Mouse (Mus musculus) heart, postnatal 36 days (tissue): ENCODE results near the gene Rad51b. TPM values are rescaled to one million over a fixed set of nuclear protein-coding genes. Genes with fewer than 3 reads are reported as not detected.
A peak's percentile ranks its signal among the peaks of the same experiment; 100 is the strongest.

Experiments used
- DNase-seq, 2 experiments: peaks; one replicate each; pipeline ENCODE4 v3.0.0; 2021 to 2022
- intact Hi-C: fragments of 180-260 bp; cut with DNase I; formaldehyde crosslinking; loops from one replicate; pipeline ENCODE4 v1.15.1; 2025
- total RNA-seq, 2 experiments: library from RNA; stranded (reverse); gene quantifications; 2 replicates each; pipeline ENCODE4 v1.2.3; 2021

Gene Rad51b
- total RNA-seq, 2 experiments from 2014 or later = 0.53 to 0.60 TPM

DNA sequence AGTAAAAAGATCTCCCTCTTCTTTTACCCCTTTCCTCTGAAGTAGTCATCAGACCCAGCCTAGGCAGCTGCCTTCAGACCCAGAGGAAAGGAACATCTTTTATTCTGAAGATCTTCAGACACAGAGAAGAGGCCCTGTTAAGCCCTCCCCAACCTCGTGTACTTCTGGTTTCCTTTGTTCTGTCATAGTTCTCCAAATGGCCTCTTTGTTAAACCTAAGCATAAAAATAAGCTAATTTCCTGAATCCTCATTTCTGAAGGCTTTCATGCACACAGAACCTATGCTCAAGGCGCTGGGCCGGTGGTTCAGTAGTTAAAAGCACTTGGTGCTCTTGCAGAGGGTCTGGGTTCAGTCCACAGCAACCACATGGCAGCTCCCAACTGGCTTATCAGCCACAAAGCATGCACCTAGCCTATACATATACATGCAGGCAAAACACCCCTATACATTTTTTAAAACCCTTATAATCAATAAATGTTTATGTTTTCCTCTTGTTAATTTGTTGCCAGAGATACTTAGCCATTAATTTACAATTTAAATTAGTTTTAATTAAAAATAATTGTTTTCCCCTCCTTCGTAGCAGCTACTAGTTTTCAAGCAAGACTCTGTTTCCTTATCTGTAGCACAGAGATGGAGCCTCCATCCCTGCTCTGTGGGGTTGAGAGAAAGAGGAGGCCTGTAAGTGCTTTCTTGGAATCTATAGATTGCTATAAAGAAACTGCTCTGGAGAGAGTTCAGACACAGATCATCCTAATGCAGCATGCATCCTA lies 330.5 kb downstream of the Rad51b start:
- no peak for DNase-seq
- intact Hi-C loops = no loop called here

DNA sequence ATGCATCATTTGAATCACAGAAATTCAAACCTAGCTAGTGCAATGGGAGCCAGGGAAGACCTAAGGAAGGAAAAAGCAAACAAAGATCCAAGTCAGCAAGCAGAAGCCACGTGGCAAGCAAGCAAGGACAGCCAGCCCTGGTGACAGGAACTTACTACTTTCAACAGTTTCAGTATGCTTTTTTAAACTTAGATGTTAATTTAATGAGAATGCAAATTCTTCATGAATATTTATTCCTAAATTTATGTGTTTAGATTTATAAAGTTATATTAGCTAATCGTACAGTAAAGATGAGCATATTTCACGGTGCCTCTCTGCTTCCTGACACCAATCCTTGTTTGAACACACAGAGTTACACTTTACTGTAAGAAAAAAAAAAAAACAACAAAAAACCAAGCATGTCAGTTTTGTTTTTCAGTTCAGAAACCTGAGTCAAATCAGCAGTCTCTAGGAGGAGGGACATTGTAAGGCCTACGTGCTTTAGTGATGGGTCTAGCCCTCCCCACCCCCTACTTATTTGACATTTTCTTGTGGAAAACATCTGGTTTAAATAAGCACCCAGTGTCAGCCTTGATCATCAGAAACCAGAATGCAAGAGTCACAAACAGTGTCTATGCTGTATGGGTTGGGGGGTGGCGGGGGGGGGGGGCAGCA lies 331.2 kb downstream of the Rad51b start:
- intact Hi-C loops = no loop called here

DNA sequence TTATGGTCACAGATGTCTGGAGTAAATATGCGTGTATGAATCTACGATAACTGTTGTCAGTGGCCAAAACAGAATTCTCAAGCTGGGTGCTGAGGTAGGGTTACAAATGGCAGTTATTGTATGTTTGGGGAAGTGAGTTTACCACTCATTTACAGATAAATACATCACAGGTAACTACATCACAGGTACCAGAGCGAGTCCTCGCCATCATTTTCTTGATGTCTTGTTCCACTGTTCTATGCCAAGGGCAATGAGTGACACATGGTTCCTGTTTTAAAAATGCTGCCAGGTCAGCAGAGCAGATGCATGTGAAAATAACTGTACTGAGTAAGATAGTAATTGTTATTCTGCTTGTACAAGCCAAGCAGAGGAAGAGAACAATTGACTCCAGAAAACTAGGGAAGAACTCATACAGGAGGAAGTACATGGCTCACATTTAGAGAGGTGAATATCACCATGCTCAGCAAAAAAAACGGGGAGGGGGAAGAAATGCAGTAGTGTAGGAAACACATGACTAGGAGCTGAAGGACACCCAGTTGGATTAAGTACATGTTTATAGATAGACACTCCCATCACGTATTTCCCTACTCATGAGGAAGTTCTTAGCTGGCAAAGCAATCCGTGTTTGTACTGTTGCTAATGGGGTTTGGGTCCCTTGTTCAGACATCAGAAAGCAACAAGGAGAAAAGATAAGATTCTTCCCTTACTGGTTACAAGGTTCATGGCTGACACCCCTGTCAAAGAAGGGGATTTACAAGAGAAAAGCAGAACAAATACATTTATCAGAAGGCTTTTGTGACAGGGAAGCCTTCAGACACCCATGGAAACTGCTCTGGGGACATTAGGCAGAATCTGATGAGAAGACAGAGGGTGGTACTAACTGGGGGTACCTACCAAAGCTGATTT lies 333.1 kb downstream of the Rad51b start:
- intact Hi-C loops = no loop called here
- DNase-seq = no peak

More for the DNA sequence above, 331.2 kb downstream of the Rad51b start:
- no peak for DNase-seq

DNA sequence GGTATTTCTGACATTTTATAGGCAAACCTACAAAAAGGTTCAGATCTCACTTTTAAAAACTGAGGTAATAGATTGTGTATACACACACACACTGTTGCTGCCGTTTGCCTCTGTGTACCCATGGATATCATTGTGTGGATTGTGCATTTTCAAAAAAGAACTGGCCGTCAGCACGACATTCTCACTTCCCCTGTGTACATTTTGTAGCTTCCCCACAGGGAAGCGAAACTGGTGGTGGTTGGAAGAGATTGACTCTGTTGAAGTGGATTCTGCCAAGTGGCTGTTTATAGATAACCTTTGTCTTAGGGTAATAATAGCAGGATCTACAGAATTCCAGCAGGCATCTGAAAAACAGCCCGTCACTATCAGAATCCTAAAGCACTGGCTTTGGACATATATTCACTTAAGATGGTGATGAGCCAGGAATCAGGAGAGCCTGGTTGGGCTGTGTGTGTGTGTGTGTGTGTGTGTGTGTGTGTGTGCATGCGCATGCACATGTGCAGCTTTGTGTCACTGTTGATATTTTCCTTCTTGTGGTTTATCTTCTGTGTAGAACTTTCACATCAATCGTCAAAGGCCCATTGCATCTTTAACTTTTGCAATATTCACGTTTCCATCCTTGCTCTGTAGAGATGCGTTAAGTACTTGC lies 336.5 kb downstream of the Rad51b start:
- no peak for DNase-seq
- intact Hi-C loops = no loop called here

DNA sequence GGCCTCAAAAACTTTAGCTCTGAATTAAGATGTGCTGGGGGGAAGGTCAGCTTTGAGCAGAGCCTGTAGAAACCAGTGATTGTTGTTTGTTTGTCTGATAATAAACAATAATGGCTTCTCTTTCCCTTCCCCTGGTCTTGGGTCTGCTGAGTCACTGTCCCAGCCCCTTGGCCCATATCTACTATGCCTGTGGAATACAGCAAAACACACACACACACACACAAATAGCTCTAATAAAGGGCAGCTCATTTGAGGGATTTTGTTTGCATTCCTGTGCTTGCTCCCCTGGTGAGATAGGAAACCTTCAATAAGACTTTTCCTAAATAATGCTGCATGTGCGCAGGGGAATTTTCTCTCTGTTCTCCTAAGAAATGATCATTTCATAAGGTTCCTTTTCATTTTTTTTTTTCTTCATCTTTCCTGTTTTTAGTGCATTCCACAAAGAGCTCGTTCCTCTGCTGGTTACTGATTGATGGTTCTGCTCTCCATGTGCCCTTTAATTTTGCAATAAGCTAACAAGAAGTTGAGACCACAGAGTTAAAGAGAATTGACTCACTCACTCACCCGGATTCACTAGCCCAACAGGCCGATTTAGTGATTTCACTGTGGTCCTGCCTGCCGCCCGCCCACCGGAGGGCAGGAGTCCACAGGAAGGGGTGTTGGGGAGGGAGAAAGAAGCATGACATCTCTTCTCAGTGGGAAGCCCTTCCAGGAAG lies 344.6 kb downstream of the Rad51b start:
- peak; percentile 30 to 34 for DNase-seq
- intact Hi-C loops = no loop called here

DNA sequence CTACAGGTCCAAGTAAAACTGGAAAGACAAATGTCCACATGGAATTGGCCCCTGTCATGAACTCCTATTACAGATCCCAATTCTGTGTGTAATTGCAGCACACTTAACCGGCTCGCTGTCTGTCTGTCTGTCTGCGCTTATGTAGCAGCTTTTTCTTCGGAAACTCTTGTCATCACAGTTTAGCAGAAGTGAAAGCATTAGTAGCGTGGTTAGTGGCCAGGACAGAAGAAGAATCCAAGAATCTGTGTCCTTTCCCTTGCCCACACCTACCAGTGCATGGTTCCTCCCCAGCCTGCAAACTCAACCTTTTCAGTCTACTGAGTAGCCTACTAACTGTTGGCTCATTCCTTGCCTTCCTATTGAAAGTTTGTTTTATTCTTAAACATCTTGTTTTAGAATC lies 345.6 kb downstream of the Rad51b start:
- no peak for DNase-seq
- intact Hi-C loops = no loop called here

DNA sequence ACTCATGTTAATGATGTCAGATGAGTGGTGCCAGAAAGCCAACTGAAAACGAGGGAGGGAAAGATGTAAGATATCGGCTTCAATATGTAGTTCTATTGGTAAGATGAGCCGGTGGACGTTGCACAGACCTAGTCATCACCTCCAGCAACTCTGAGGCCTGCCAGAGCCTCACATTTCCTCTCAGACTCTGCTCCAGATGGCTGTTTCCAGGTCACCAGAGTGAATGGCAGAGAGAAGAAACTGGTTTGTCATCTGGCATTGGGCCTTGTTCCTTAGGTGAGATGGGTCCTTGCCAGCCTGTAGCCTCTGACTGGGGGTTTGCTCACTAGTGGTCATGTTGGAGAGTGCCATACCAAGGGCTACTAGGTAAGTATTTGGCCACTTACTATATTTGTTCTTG lies 348.6 kb downstream of the Rad51b start:
- intact Hi-C loops = no loop called here
- DNase-seq = no peak

DNA sequence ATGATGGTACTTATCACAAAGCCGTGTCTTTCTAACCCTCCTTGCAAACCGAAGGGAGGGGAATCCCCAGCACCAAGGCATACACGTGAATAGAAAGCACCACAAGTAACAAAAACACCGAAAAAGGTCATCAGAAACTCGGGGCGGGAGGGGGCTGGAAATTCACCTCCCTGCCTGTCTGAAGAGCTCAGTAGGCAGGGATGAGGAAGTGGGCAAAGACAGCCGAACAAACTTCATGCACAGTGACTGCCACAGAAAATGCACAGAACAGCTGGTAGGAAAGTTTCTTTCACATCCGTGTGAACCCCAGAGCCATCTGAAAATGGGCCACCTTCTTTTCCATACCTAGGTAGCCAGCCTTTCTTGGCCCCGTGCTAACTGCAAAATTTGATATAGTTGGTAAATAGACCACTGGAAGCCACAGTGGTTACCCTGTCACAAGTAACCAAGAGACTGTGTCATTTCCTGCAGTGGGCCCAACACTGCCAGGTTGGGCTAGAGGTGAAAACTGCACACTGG lies 349.6 kb downstream of the Rad51b start:
- intact Hi-C loops = no loop called here

DNA sequence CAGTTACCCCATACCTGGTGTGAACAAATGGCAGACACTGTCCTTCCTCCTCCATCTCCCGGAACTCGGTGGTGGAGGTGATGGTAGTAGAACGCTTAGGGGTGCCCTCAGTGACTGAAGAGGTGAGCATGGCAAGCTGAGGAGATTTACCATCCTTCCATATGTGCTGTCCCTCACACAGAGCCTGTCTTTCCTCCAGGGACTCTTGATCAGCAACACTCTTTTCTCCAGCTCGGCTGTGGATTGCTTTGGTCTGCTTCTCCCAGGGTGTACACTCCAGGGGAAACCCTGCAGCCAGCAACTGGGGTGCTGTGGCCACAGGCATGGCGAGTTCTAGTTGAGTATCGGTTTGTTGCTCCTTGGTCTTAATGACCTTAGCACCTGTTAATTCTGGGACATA lies 350.3 kb downstream of the Rad51b start:
- intact Hi-C loops = no loop called here
- DNase-seq = no peak

More for the DNA sequence above, 349.6 kb downstream of the Rad51b start:
- DNase-seq = peak; percentile 9 to 21

DNA sequence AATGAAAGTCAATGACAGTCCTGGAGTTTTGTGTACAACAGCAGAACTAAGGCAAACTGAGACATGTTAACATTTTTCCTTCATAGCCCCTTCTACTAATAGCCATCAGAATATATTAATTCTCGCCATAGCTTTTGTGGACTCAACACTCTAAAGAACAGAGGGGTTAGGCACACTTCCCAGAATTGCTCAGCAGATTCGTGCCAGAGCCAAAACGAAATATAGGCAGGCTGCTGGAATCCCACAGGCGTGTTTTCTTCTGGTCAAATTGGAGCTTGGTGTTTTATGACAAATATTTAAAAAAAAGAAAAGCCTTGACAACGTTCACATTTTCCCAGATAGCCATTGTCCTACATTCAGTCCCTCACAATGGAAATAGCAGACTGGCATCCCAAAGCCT lies 350.9 kb downstream of the Rad51b start:
- intact Hi-C loops = no loop called here
- no peak for DNase-seq

DNA sequence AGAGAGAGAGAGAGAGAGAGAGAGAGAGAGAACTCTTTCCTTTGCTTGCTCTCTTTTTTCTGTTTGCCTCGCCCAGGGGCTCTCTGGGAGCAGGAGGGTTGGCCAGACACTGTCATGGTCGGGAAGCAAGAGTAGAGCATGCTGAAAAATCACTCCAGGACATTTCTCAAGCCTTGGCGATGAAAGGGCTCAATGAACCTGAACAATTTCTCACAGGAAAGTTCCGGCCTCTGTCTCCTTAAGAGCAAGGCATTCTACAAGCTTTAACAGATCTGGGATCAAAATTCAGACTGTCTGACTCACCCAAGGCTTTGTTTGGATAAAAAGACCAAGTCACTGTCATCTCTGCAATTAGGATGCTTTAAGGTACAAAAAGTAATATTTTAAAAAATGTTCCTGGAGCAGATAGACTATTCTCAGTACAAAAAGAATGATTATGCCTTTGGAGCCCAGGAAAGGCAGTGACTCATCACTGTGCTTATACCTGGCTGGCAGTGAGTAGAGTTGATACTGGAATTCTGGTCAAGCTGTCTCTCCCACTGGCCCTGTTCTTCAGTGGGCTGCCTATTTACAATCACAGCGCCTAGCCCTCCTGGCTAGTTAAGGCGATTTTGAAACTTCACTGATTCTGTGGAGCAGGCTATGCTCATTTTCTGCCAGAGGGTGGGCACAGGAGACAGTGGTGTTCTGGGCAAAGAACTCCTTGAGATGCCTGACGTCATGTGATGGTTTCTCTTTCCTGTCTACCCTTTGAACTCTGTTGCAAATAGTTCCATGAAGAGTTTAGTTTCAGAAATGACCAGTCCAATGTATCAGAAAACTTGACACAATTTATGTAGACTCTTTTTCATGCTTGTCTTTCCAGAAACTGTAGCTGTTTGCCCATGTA lies 352.0 kb downstream of the Rad51b start:
- intact Hi-C loops = no loop called here
- DNase-seq = no peak

DNA sequence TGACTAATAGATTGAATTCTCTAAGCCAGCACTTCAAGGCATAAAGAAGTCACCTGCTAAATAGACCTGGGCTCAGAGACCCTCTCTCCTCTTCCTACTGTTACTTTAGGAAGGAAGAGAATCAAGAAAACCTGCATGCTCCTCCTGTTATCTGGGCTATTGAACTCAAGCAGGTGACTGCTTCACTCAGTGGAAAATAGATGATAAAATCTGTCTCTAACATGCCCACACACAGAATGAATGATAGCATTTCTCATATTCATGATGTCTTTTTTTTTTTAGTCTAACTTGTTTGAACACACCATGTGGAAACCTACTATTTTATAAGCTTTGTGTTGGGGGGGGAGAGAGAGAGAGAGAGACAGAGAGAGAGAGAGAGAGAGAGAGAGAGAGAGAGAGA lies 352.7 kb downstream of the Rad51b start:
- intact Hi-C loops = no loop called here
- DNase-seq = no peak

DNA sequence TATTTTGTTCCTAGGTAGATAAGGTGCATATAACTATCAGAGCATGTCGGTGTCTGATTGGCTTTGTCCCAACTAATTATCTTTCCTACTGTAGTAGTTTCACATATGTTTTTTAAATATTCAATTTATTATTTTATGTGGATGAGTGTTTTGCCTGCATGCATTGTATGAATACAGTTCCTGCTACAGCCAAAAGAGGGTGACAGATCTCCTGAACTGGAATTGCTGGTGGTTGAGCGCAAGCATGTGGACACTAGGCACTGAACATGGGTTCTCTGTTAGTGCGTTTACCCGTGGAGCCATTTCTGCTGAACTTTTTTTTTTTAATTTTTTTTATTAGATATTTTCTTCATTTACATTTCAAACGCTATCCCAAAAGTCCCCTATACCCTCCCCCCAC lies 358.1 kb downstream of the Rad51b start:
- intact Hi-C loops = no loop called here

DNA sequence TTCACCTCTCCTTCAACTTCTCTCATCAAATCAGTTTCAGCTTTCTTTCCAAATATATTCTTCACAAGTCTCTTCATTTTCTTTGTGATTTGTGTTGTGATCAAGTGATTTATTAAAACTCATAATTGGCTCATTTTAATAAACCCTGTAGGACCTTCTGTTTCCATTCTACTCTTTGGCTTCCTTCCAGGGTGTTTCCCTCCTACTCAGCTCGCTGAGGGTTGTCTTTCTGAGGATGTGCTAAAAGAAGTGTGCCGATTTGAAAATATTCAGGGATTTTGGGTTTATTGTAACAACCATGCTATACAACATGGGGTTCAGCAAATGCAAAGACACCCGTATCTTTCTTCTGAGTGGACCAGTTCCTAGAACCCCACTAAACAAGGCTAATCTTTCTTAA lies 361.8 kb downstream of the Rad51b start:
- intact Hi-C loops = no loop called here
- no peak for DNase-seq

More for the DNA sequence above, 358.1 kb downstream of the Rad51b start:
- DNase-seq = no peak

DNA sequence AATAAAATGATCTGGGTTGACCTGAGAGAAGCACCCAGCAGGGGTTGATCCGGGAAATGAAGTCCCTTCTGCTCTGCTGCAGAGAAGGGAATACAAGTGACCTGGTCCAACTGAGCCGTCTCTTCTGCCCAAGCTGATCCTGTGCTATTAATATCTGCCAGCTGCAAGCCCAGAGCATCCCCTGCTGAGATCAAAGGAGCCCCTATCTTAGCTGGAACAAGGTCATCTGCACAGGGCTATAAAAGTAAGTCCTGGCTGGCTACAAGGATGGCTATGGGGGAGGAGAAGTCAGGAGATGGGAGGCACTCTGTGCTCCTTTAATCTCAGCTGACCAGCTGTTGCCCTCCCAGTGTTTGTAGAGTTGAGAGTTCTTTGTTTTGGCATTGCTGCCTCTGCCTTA lies 364.2 kb downstream of the Rad51b start:
- DNase-seq = peak in 1 of 2 experiments; percentile 26
- intact Hi-C loops = no loop called here

DNA sequence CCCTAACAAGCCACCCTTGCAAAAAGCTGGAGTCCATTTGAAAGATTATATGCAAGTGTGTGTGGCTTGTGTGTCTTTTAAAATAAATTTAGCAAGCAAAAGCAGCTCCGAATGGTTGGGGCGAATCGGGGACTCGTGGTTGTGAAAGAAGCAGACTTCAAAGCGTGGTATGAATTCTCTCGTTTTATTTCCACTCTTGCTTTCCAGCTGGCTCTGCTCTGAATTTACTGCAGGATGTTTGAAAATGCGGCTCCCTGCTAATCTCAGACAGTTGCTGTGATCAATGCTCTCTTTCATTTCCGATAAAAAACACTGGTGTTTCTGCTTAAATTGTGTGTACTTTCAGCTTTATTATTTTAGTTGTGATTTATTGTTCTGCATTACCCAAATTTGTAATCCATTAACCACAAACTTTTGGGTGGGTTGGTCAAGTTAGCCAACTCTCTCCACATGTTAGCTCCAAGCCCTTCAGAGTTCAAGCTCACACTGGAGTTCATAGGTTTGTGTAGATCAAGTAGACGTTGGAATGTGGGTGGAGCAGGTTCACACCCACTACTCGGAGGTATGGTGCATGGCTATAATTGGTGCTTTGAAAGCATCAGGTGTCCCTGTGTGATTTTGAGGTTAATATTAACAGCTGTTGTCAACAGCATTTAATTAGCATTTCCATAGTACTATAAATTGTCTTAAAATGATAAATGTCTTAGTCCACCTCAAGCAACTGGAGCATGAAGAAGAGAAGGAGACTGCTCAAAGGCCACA lies 366.2 kb downstream of the Rad51b start:
- DNase-seq = no peak
- intact Hi-C loops = no loop called here

DNA sequence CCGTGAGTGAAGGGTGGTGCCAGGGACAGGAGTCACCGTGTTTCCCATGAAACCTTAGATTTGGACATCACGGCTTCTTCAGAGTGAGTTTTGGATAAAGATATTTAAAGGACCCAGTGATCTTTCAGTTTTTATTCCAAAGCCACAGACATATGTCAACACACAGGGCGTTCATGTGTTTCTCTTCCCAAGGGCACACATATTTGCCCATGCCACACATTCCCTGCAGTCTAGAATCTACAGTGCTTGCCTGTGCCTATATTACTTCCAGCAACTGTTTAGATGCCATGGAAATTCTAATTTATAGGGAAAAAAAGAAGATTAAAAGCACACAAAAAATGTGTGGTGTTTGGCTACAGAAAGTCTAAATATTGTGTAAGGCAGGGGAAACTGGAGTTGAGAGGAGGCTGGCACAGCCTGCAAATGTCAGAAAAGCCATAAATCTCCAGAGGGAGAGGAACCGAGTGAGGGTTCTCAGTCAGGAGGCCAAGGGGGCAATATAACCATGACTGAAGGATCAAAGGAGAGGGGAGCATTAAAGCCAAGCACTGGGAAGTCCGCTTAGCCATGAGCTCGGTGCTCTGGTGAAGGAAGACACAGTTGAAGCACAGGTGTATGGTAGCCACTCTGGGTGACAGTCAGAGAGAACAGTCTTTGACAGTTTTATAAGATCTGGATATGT lies 367.0 kb downstream of the Rad51b start:
- intact Hi-C loops = no loop called here

More for the DNA sequence above, 367.0 kb downstream of the Rad51b start:
- DNase-seq = no peak
